9 mouse cellular contexts compared by ENCODE assay signal in the genomic region with DNA sequence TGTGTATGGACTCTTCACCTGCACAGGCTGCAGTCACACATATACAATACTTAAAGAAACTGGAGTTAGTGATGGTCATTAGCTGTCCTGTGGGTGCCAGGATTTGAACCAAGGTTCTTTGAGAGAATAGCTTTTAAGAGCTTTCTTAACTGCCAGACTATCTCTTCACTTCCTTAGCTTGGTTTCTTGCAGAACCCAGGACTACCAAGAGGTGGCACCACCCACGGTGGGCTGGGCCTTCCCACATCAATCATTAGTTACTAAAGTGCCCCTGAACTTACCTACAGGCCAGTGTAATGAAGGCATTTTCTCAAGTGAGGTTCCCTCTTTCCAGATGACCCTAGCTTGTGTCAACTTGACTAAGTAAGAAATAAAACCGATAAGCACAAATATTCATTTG. TPM values are rescaled to one million over a fixed set of nuclear protein-coding genes. Genes with fewer than 3 reads are reported as not detected.
DNase-seq lines count a peak whose midpoint lies in the region; ATAC-seq and TF ChIP-seq lines count a peak whose summit lies in the region.
"Had no signal": no experiment of that assay in that cellular context is flagged by ENCODE, and none has a peak within 500 bp of the region (broad histone marks: within the 10 kb centered on the region; RNA-seq: fewer than 3 reads in every experiment).

No protein-coding gene starts in this region.

- peak; percentile 48 to 59 for DNase-seq in cerebellum, postnatal 10 days
- no peak for DNase-seq in cerebellum, adult 11-12 months
- no peak for DNase-seq in left cerebral cortex, adult 2 months (ENCODE audit: extremely low spot score in 1 of 2, low spot score in 2 of 2)
- no peak for DNase-seq in left cerebral cortex, adult 11 months (ENCODE audit: low spot score)
- peak; percentile 70 for DNase-seq in ZHBTc4 (ENCODE audit: low read depth, low spot score)
- DNase-seq in splenic B cell, adult 2 months (ENCODE audit: low read depth, low spot score): peak; percentile 56
- DNase-seq in midbrain, embryonic 10.5 days (ENCODE audit: low spot score): no peak

- intact Hi-C loops in left cerebral cortex, adult 2 months (cut with DNase I): loop anchor here (5.0 to 10.0 kb wide), 2 partner anchors 813 to 819 kb away; partner anchors contain the start of genes Eaf2 and Golgb1

- no peak overlapping the region for H3K4me3 ChIP-seq in left cerebral cortex, adult 2 months
- H3K4me3 ChIP-seq in midbrain, embryonic 10.5 days: no peak overlapping the region
- H3K4me3 ChIP-seq in midbrain, embryonic 15.5 days: no peak overlapping the region
- H3K4me3 ChIP-seq: embryonic facial prominence, embryonic 13.5 days had no signal

- peak; percentile 40 for TF ChIP-seq CTCF in left cerebral cortex, adult 2 months (IDR thresholded peaks at IDR 0.05)

- H3K27me3 ChIP-seq in splenic B cell, adult 2 months (ENCODE audit: control insufficient read depth, insufficient read depth, low read length, poor library complexity, severe bottlenecking): no peaks in the 10 kb centered on the region
- no peaks in the 10 kb centered on the region for H3K27me3 ChIP-seq in midbrain, embryonic 10.5 days (ENCODE audit: low read depth, poor library complexity, severe bottlenecking)
- H3K27me3 ChIP-seq in midbrain, embryonic 15.5 days (replicated peaks): no peaks in the 10 kb centered on the region
- H3K27me3 ChIP-seq: embryonic facial prominence, embryonic 13.5 days had no signal

- H3K4me1 ChIP-seq in midbrain, embryonic 10.5 days: peaks cover 46% of the 10 kb centered on the region
- H3K4me1 ChIP-seq in midbrain, embryonic 15.5 days: peaks cover 39% of the 10 kb centered on the region

- no peaks in the 10 kb centered on the region for H3K36me3 ChIP-seq in splenic B cell, adult 2 months (ENCODE audit: control insufficient read depth, insufficient read depth, low read length, poor library complexity, severe bottlenecking)
- H3K36me3 ChIP-seq in midbrain, embryonic 10.5 days: no peaks in the 10 kb centered on the region
- no peaks in the 10 kb centered on the region for H3K36me3 ChIP-seq in midbrain, embryonic 15.5 days (replicated peaks)
- H3K36me3 ChIP-seq: embryonic facial prominence, embryonic 13.5 days had no signal

- no peak for ATAC-seq in midbrain, embryonic 15.5 days (replicated peaks)

- no peak overlapping the region for H3K4me2 ChIP-seq in midbrain, embryonic 15.5 days
- H3K4me2 ChIP-seq: embryonic facial prominence, embryonic 13.5 days had no signal

- no peak overlapping the region for H3K9ac ChIP-seq in midbrain, embryonic 15.5 days
- H3K9ac ChIP-seq: embryonic facial prominence, embryonic 13.5 days had no signal

- H3K9me3 ChIP-seq in midbrain, embryonic 10.5 days (replicated peaks): no peaks in the 10 kb centered on the region
- no peaks in the 10 kb centered on the region for H3K9me3 ChIP-seq in midbrain, embryonic 15.5 days
- H3K9me3 ChIP-seq: embryonic facial prominence, embryonic 13.5 days had no signal

- WGBS in midbrain, embryonic 10.5 days: 70% methylated on average over 2 of the region's 2 CpGs
- 71% methylated on average over 2 of the region's 2 CpGs for WGBS in midbrain, embryonic 15.5 days

- no peak overlapping the region for H3K27ac ChIP-seq in left cerebral cortex, adult 2 months
- H3K27ac ChIP-seq in midbrain, embryonic 10.5 days (replicated peaks): no peak overlapping the region; the same call in 1 of the 2 replicates
- H3K27ac ChIP-seq in midbrain, embryonic 15.5 days: no peak overlapping the region

RNA-seq across cellular contexts. Expression of gene Ndufb4, which starts 33.9 kb away (rescaled TPM):
- total RNA-seq in left cerebral cortex, adult 2 months (2021): 10 to 100 TPM; 68.5 to 69.7 TPM
- 46.2 and 50.9 TPM in 2 replicates for polyA plus RNA-seq in midbrain, embryonic 10.5 days (2016; fragmentation: Nextera tagmentation; extraction: Ambion mirVana)
- 46.3 and 49.9 TPM in 2 replicates for polyA plus RNA-seq in midbrain, embryonic 15.5 days (2015; fragmentation: Nextera tagmentation; extraction: Ambion mirVana)

Comparison
In these comparisons a context has a peak if more than half of its experiments do, and no peak if none do; other contexts are left out.
1. DNase-seq: peak in cerebellum, postnatal 10 days (2 of 2), ZHBTc4 (single experiment) and splenic B cell, adult 2 months (single experiment); none in cerebellum, adult 11-12 months (single experiment), left cerebral cortex, adult 2 months (0 of 2), left cerebral cortex, adult 11 months (single experiment) and midbrain, embryonic 10.5 days (single experiment).